Mouse (Mus musculus): ENCODE measurements around the gene Gpr108. TPM values are rescaled to one million over a fixed set of nuclear protein-coding genes. Genes with fewer than 3 reads are reported as not detected.
A peak's percentile ranks its signal among the peaks of the same experiment; 100 is the strongest.
"Not testable (repeated sequence)": the region's sequence is repeated elsewhere in the genome, so short reads cannot be mapped to it uniquely, and the experiment has no call there.

Gpr108 gene
- 10 to 100 TPM; 32.0 to 32.1 TPM for total RNA-seq (2021)

- peak; percentile 78 to 83 for DNase-seq
- intact Hi-C loops (cut with DNase I) = loop anchor here (1.0 to 10.0 kb wide), 2 partner anchors 86 to 413 kb away; partner anchors contain the start of gene Rfx2
These were observed at the start of gene Gpr108 for GRCm38 (mm10) chr17:57248201-57248699. Gene Gpr108 (minus strand): TSS chr17:57248446.

DNA sequence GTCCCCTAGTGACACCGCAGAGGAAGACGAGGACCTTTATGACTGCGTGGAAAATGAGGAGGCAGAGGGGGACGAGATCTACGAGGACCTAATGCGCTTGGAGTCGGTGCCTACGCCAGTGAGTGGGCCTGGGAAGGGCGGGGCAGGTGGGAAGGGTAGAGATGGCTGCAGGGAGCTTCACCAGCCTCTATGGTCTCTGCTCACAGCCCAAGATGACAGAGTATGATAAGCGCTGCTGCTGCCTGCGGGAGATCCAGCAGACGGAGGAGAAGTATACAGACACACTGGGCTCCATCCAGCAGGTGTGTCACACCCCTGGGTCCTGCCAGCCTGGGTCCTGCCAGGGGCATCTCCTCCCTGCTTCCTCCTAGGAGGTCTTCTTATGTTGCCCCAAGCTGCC lies 48.8 kb upstream of the Gpr108 start:
- no peak for DNase-seq
- intact Hi-C loops (cut with DNase I) = no loop called here

DNA sequence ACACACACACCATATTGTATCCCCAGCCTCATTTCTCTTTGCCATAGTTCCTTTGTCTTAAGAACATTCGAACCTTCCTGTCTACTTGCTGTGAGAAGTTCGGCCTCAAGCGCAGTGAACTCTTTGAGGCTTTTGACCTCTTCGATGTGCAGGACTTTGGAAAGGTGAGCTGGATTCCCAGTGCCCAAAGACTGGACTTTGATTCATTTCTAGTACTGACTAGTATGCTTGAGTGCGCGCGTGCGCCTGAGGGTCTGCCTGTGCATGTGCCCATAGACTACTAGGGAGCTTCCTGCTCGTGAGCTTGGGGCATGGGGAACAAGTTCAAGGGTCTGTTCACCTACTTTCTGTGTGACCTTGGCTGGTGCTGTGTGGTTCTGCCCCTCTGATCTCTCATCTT lies 47.7 kb upstream of the Gpr108 start:
- intact Hi-C loops (cut with DNase I) = no loop called here
- DNase-seq = no peak

DNA sequence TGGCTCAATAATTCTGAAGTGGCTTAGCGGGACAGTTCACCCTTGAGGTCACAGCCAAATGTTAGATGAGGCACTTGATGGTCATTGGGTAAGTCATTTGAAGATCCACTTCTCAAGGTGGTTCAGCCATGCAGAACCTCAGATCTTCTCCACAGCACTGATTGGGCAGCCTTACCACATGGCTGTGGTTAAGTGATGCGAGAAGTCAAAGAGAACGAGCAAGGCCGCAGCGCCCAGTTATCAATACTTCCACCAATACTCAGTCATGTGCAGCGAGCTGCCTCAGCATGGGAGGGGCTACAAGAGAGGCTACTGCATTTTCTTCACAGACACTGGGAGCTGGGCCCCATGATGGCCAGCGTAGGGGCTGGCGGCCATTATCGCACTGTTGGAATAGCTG lies 44.7 kb upstream of the Gpr108 start:
- intact Hi-C loops (cut with DNase I) = no loop called here
- DNase-seq = no peak

GRCm38 (mm10) chr17:57292302-57292701 lies 44.1 kb upstream of the Gpr108 start:
- intact Hi-C loops (cut with DNase I) = no loop called here
- DNase-seq = no peak

DNA sequence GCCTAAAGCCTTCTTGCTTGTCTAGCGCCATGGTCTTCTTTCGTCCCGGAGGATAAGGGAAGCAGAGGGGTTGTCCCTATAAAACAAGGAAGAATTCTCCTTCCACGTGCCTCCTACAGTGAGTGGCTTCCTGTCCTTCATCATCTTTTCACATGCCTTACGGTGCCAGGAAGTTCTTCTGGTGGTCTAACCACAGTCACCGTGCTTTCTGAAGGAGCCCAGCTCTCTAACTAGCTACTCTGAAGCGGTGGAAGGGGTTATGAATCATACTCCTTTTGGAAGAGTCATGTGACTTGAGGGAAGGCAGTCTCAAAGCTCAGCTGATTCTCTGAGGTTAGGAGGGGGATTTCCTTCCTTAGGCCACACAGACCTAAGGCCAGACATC lies 42.4 kb upstream of the Gpr108 start:
- intact Hi-C loops (cut with DNase I) = no loop called here
- no peak for DNase-seq

DNA sequence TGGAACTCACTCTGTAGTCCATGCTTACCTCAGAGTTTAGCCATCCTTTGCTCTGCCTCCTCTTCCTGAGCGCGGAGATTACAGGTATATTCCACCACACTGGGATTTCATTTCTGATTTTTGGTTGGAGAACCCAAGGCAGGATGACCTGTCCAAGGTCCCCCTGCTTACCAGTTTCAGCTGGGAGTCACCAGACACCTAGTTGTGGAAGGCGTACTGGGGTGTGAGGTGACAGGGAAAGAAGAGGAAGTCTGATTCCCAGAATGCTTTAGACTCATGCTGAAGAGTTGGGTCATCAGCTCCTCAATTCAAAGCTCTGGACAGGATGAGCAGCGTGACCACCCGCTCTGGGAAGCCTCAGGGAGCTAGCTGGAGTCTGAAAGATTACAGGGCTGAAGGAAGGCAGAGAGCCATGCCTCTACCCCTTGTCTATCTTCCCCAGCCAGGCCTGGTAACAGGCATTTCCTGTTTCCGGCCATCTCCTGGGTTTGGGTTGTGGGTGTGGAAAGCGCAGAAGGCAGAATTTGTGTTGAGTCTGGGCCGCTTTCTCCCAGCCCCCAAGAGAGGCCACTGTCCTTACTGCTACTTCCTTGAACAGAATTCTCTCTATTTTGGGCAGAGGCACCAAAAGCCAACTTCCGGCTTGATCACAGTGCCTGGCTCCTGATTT lies 41.9 kb upstream of the Gpr108 start:
- intact Hi-C loops (cut with DNase I) = no loop called here

GRCm38 (mm10) chr17:57289252-57289651 lies 41.0 kb upstream of the Gpr108 start:
- intact Hi-C loops (cut with DNase I) = no loop called here
- no peak for DNase-seq

More for the DNA sequence above, 41.9 kb upstream of the Gpr108 start:
- DNase-seq = peak in 1 of 2 experiments; percentile 13

- DNase-seq = no peak
- intact Hi-C loops (cut with DNase I) = no loop called here
These were observed 38.6 kb upstream of the Gpr108 start for GRCm38 (mm10) chr17:57286718-57287355.

- DNase-seq = peak in 1 of 2 experiments; percentile 28
- intact Hi-C loops (cut with DNase I) = no loop called here
These were observed 36.8 kb upstream of the Gpr108 start for GRCm38 (mm10) chr17:57285077-57285476.

DNA sequence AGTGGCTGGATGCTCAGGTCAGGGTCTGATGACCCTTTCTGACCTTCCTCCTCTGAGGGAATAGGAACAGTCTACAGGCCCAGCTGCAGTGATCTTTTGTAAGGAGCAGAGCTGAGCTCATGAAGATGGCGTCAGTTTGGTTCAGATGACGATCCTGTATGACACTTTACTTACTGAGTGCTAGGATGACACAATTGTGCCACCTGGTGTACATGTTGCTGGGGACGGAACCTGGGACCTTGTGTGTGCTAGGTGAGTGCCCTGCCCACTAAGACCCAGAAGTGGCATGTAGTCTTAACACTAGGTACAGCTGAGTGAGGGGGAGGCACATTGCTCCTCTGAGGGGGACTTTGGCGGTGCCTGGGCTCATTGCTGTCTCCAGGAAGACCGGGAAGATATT lies 35.7 kb upstream of the Gpr108 start:
- intact Hi-C loops (cut with DNase I) = loop anchor here (5.0 kb wide), 1 partner anchor 117 kb away; no protein-coding TSS in a partner anchor
- no peak for DNase-seq

DNA sequence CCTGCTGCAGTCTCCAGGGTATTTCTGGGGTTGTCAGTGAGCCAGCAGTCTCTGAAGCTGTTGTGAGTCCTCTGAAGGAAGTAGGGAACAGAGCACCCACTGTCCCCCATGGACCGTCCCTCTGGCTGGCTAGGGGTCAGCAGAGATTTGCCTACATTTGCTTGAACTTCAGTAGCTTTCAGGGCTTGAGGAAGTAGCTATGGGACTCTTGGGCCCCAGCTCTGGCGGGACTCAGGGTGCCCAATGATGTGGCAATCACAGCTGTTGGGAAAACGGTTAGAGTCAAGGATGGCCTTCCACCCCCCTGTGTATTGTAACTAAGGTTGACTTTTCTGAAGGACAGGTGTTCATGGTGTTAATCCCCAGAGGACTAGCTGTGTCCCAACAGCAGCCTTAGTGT lies 32.2 kb upstream of the Gpr108 start:
- intact Hi-C loops (cut with DNase I) = loop anchor here (5.0 kb wide), 1 partner anchor 113 kb away; no protein-coding TSS in a partner anchor
- no peak for DNase-seq

- DNase-seq = no peak
- intact Hi-C loops (cut with DNase I) = loop anchor here (5.0 to 10.0 kb wide), 2 partner anchors 112 to 665 kb away; partner anchors contain the start of gene Rpl36
These were observed 31.5 kb upstream of the Gpr108 start for GRCm38 (mm10) chr17:57279591-57280224.

- intact Hi-C loops (cut with DNase I) = loop anchor here (10.0 kb wide), 1 partner anchor 664 kb away; the partner anchor contains the start of gene Rpl36
- peak; percentile 45 to 51 for DNase-seq
These were observed 30.8 kb upstream of the Gpr108 start, which contains the start of gene Vav1 for GRCm38 (mm10) chr17:57278943-57279590. Gene Vav1 (plus strand): TSS chr17:57279100.

DNA sequence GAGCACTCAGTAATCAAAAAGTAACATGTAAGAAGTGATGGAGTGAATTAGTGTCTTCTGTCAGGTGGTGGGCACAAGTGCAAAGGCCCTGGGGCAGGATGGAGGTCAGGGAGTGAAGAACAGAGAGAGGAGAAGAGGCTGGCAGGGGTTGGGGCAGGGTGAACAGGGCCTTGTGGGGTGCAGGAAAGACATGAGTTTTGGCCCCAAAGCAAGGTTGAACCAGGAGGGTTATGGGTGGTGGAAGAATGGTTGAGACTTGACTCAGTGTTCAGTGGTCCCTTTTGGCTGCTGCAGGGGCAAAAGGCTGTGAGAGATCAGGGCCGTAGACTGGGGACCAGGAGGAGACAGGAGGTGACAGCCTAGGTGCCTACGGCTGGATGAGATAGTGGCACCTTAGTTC lies 30.3 kb upstream of the Gpr108 start:
- no peak for DNase-seq
- intact Hi-C loops (cut with DNase I) = loop anchor here (10.0 kb wide), 1 partner anchor 664 kb away; the partner anchor contains the start of gene Rpl36

DNA sequence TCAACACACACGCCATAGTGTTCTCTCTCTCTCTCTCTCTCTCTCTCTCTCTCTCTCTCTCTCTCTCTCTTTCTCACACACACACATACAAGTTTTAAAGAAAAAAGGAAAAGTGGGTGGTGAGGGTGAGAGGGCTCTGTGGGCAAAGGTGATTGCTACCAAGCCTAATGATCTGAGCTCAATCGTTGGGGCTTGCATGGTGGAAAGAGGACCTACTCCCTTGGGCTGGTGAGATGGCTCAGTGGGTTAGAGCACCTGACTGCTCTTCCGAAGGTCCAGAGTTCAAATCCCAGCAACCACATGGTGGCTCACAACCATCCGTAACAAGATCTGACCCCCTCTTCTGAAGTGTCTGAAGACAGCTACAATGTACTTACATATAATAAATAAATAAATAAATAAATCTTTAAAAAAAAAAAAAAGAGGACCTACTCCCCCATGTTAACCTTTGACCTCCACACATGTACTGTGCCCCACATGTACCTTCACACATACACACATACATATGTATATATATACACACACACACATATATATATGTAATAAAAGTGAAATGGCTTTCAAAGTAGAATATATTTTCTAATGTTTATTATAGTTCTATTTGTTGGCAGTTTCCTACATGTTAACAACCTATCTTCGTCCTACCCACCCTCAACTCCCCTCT lies 29.5 kb upstream of the Gpr108 start:
- DNase-seq = not testable (repeated sequence)
- intact Hi-C loops (cut with DNase I) = loop anchor here (1.0 to 10.0 kb wide), 3 partner anchors 57 to 663 kb away; partner anchors contain the start of gene Rpl36

GRCm38 (mm10) chr17:57276634-57277121 lies 28.4 kb upstream of the Gpr108 start:
- intact Hi-C loops (cut with DNase I) = loop anchor here (1.0 to 10.0 kb wide), 3 partner anchors 57 to 662 kb away; partner anchors contain the start of gene Rpl36
- DNase-seq = peak; percentile 82 to 86

DNA sequence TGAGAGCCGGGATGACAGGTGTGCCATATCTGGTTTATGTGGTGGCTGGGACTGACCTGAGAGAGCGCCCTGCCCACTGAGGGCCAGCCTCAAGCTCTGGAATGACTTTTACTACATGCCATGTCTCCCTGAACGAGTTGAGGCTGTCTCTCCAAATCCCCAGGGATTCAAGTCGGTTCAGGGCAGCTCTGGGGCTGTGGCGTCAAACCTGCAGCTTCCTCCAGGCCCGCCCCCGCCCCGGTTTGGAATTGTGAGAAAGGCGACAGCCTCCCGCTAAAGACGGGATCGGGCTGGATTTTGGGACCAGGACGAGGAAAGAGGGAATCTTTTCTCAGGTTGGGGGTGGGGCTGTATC lies 27.7 kb upstream of the Gpr108 start:
- DNase-seq = peak; percentile 47 to 60
- intact Hi-C loops (cut with DNase I) = loop anchor here (1.0 to 10.0 kb wide), 2 partner anchors 26 to 661 kb away; partner anchors contain the start of gene Rpl36
